Mouse (Mus musculus) neural tube, embryonic 15.5 days (tissue): ENCODE measurements at regions not wholly inside any gene's neighbourhood (a gene's known extent, or its start where the extent isn't known, plus 50 kb on each side); places are given as distances from the start of the nearest gene placed in this dataset.

ENCODE experiments used
- ATAC-seq: fragments of 200-750 bp; cut with Nextera tagmentation; 2 replicates; pipeline ENCODE4 v1.8.0; 2017; ENCODE audit warnings: mild to moderate bottlenecking, moderate TSS enrichment, moderate library complexity; ENCODE audit not compliant: low FRiP score
- H3K27ac ChIP-seq: fragments of 300-500 bp; sonication (generic); replicated peaks from 2 replicates; pipeline ENCODE4 v1.5.1; 2015; ENCODE audit warnings: mild to moderate bottlenecking, inconsistent platforms
- H3K27me3 ChIP-seq: fragments of 300-500 bp; sonication (generic); replicated peaks from 2 replicates; pipeline ENCODE4 v1.6.1; 2015; ENCODE audit warnings: inconsistent platforms
- H3K36me3 ChIP-seq: fragments of 300-500 bp; sonication (generic); 2 replicates; pipeline ENCODE4 v1.6.1; 2015; ENCODE audit warnings: inconsistent platforms
- H3K4me1 ChIP-seq: fragments of 300-500 bp; sonication (generic); 2 replicates; pipeline ENCODE4 v1.6.1; 2015; ENCODE audit warnings: inconsistent platforms
- H3K4me2 ChIP-seq: fragments of 300-500 bp; sonication (generic); 2 replicates; pipeline ENCODE4 v1.6.1; 2015; ENCODE audit warnings: inconsistent platforms, mild to moderate bottlenecking, moderate library complexity
- H3K4me3 ChIP-seq: fragments of 300-500 bp; sonication (generic); replicated peaks from 2 replicates; pipeline ENCODE4 v1.5.1; 2015; ENCODE audit warnings: mild to moderate bottlenecking, inconsistent platforms
- H3K9ac ChIP-seq: fragments of 300-500 bp; sonication (generic); replicated peaks from 2 replicates; pipeline ENCODE4 v1.6.1; 2015; ENCODE audit warnings: mild to moderate bottlenecking, inconsistent platforms
- H3K9me3 ChIP-seq: fragments of 300-500 bp; sonication (generic); replicated peaks from 2 replicates; pipeline ENCODE4 v1.6.1; 2016; ENCODE audit warnings: inconsistent platforms
- WGBS: fragments of 180-500 bp; shearing (Covaris S2); methylation state at CpG from one replicate; pipeline ENCODE4 v1.1.7; 2015; ENCODE audit warnings: mixed read lengths; 5-methylcytosine and 5-hydroxymethylcytosine counted together

- no peak overlapping the region for H3K9ac ChIP-seq
- no peaks in the 10 kb centered on the region for H3K27me3 ChIP-seq
- WGBS: 89% methylated on average over 4 of the region's 4 CpGs
- no peaks in the 10 kb centered on the region for H3K4me1 ChIP-seq
- no peak overlapping the region for H3K27ac ChIP-seq
- H3K36me3 ChIP-seq: no peaks in the 10 kb centered on the region
- H3K4me2 ChIP-seq: no peak overlapping the region
- no peaks in the 10 kb centered on the region for H3K9me3 ChIP-seq
- no peak overlapping the region for H3K4me3 ChIP-seq
- no peak for ATAC-seq
Measured at GRCm38 (mm10) chr2:147277636-147278035, 83.6 kb upstream of the Nkx2-2 start.

DNA sequence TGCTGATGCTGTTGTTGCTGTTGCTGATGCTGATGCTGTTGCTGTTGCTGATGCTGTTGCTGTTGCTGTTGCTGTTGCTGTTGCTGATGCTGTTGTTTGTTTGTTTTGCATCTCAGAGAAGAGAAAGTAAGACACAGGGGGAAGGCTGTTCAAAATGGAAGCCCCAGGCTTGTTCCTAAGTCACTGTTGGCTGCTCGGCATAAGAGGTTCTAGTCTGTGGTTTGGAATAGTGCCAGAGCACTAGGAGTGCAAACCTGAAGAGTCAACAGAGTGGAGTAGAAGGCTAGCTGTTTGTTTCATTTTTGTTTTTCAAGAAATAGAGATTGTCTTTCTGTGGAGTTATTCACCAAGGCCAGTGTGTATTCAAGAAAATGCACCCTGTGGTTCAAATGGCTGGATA, 75.1 kb upstream of the Nkx2-2 start:
- H3K4me3 ChIP-seq: no peak overlapping the region
- H3K4me2 ChIP-seq: no peak overlapping the region
- 0 out of 2 replicates have a peak, but pooled peaks cover 6% of the 10 kb centered on the region for H3K4me1 ChIP-seq
- no peaks in the 10 kb centered on the region for H3K27me3 ChIP-seq
- no peak for ATAC-seq
- H3K27ac ChIP-seq: no peak overlapping the region
- no peak overlapping the region for H3K9ac ChIP-seq
- no peaks in the 10 kb centered on the region for H3K9me3 ChIP-seq
- no peaks in the 10 kb centered on the region for H3K36me3 ChIP-seq
- 62% methylated on average over 1 of the region's 1 CpGs for WGBS

GRCm38 (mm10) chr2:147267901-147268300, 73.9 kb upstream of the Nkx2-2 start:
- Histone ChIP-seq H3K36me3 (no peaks in the 10 kb centered on the region), H3K27ac (no peak overlapping the region), H3K9ac (no peak overlapping the region), H3K4me1 (0 out of 2 replicates have a peak, but pooled peaks cover 6% of the 10 kb centered on the region), H3K9me3 (no peaks in the 10 kb centered on the region), H3K4me3 (no peak overlapping the region), H3K4me2 (no peak overlapping the region), H3K27me3 (no peaks in the 10 kb centered on the region)
- 47% methylated on average over 5 of the region's 5 CpGs for WGBS
- ATAC-seq: peak; percentile 50; the same call in 1 of the 2 replicates

GRCm38 (mm10) chr2:147267257-147267656, 73.2 kb upstream of the Nkx2-2 start:
- H3K27ac ChIP-seq: no peak overlapping the region
- 93% methylated on average over 3 of the region's 3 CpGs for WGBS
- H3K4me1 ChIP-seq: 0 out of 2 replicates have a peak, but pooled peaks cover 6% of the 10 kb centered on the region
- H3K4me2 ChIP-seq: no peak overlapping the region
- no peak overlapping the region for H3K9ac ChIP-seq
- no peaks in the 10 kb centered on the region for H3K9me3 ChIP-seq
- no peaks in the 10 kb centered on the region for H3K36me3 ChIP-seq
- no peak for ATAC-seq
- no peak overlapping the region for H3K4me3 ChIP-seq
- no peaks in the 10 kb centered on the region for H3K27me3 ChIP-seq

DNA sequence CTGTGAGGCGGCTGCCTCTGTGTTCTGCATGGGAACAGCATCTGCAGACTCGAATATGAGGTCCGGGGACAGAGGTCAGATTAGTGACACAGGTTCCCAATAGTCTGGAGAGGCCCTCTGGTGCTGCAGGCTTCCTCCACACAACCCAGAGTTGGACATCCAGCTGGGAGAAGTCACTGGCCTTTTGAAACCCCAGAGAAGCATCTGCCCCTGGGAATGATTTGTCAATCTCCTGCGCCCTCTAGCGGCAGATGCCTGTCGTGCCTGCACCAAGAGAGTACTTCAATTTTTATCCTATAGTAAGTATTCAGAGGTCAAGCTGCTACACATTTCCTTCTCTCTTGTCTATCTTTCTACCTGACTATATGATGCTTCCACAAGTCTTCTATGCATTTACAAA, 62.7 kb upstream of the Nkx2-2 start:
- 19% methylated on average over 6 of the region's 6 CpGs for WGBS
- no peak overlapping the region for H3K4me2 ChIP-seq
- no peak for ATAC-seq
- H3K36me3 ChIP-seq: no peaks in the 10 kb centered on the region
- H3K4me1 ChIP-seq: no peaks in the 10 kb centered on the region
- H3K9ac ChIP-seq: no peak overlapping the region
- H3K4me3 ChIP-seq: no peak overlapping the region
- peaks cover 7% of the 10 kb centered on the region; the same call in 1 of the 2 replicates for H3K27me3 ChIP-seq
- no peaks in the 10 kb centered on the region for H3K9me3 ChIP-seq
- no peak overlapping the region for H3K27ac ChIP-seq

- ATAC-seq: no peak
- H3K9me3 ChIP-seq: no peaks in the 10 kb centered on the region
- 89% methylated on average over 3 of the region's 3 CpGs for WGBS
- H3K27ac ChIP-seq: no peak overlapping the region
- no peak overlapping the region for H3K9ac ChIP-seq
- H3K27me3 ChIP-seq: peaks cover 7% of the 10 kb centered on the region; the same call in 1 of the 2 replicates
- H3K4me3 ChIP-seq: no peak overlapping the region
- no peaks in the 10 kb centered on the region for H3K4me1 ChIP-seq
- H3K36me3 ChIP-seq: no peaks in the 10 kb centered on the region
- H3K4me2 ChIP-seq: no peak overlapping the region
Measured at GRCm38 (mm10) chr2:147254944-147255343, 60.9 kb upstream of the Nkx2-2 start.

DNA sequence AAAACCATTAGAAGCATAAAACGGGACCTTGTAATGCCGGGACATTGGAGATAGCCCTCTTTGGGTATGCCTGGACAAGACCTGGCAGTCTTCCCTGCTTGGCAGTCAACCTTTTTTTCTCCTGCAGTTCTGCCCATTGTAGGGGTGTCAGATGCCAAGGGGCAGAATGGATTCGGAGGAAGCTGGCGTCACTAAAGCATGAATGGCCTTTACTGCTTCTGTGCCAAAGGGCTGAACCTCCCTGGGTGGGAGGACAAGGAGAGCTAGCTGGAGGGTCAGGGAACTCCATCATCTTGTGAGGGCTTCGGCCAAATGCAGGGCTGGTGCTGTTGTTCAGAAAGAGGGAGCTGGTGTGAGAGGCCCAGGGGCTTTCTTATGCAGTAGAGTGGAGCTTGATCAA, 60.1 kb upstream of the Nkx2-2 start:
- peak; percentile 65; the same call in 1 of the 2 replicates for ATAC-seq
- WGBS: 43% methylated on average over 5 of the region's 5 CpGs

GRCm38 (mm10) chr2:147247981-147248514, 54.0 kb upstream of the Nkx2-2 start:
- 89% methylated on average over 6 of the region's 6 CpGs for WGBS
- H3K4me2 ChIP-seq: no peak overlapping the region
- no peaks in the 10 kb centered on the region for H3K9me3 ChIP-seq
- H3K9ac ChIP-seq: no peak overlapping the region
- no peaks in the 10 kb centered on the region for H3K27me3 ChIP-seq
- no peaks in the 10 kb centered on the region for H3K4me1 ChIP-seq
- H3K4me3 ChIP-seq: no peak overlapping the region
- no peak overlapping the region for H3K27ac ChIP-seq
- ATAC-seq: no peak
- no peaks in the 10 kb centered on the region for H3K36me3 ChIP-seq

More for the DNA sequence above, 60.1 kb upstream of the Nkx2-2 start:
- Histone ChIP-seq H3K4me2 (no peak overlapping the region), H3K36me3 (no peaks in the 10 kb centered on the region), H3K4me1 (no peaks in the 10 kb centered on the region), H3K9ac (no peak overlapping the region), H3K4me3 (no peak overlapping the region), H3K27ac (no peak overlapping the region), H3K9me3 (no peaks in the 10 kb centered on the region), H3K27me3 (peaks cover 7% of the 10 kb centered on the region; the same call in 1 of the 2 replicates)

DNA sequence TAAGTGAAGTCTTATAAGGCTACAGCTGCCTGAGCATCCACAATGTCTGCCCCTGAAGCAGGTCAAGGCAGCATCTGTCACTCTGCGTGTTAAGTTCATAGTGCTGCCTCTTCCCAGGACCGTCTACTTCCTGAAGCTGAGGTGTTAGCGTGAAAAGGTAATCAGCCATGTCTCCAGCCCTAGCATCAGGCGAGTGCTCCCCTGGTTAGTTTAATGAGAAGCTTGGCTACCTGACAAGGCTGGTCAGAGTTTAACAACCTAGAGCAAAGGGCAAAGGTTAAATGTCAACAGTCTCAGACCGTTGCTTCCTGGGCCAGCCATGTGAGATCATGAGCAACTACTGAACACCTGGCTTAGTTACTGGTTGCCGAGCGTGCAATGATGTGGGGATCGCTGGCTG, 53.2 kb upstream of the Nkx2-2 start:
- ATAC-seq: no peak
- WGBS: 84% methylated on average over 8 of the region's 8 CpGs
- no peaks in the 10 kb centered on the region for H3K4me1 ChIP-seq
- no peaks in the 10 kb centered on the region for H3K36me3 ChIP-seq
- H3K9me3 ChIP-seq: no peaks in the 10 kb centered on the region
- no peak overlapping the region for H3K27ac ChIP-seq
- H3K9ac ChIP-seq: no peak overlapping the region
- no peaks in the 10 kb centered on the region for H3K27me3 ChIP-seq
- H3K4me2 ChIP-seq: no peak overlapping the region
- H3K4me3 ChIP-seq: no peak overlapping the region

GRCm38 (mm10) chr2:147244406-147244805, 50.4 kb upstream of the Nkx2-2 start:
- Histone ChIP-seq H3K4me3 (no peak overlapping the region), H3K36me3 (no peaks in the 10 kb centered on the region), H3K4me2 (no peak overlapping the region), H3K9ac (no peak overlapping the region), H3K27ac (no peak overlapping the region), H3K9me3 (no peaks in the 10 kb centered on the region), H3K4me1 (no peaks in the 10 kb centered on the region), H3K27me3 (no peaks in the 10 kb centered on the region)
- WGBS: 96% methylated on average over 1 of the region's 1 CpGs
- ATAC-seq: no peak
